Mouse (Mus musculus): ENCODE results near the gene Fig4.

Fig4 gene

GRCm38 (mm10) chr10:41223499-41223898 is 79.6 kb downstream of the Fig4 start:
- no peak for DNase-seq (ENCODE audit: extremely low read depth, insufficient read length, low spot score)

GRCm38 (mm10) chr10:41221204-41221603 is 81.9 kb downstream of the Fig4 start:
- peak; percentile 19 for DNase-seq (ENCODE audit: extremely low read depth, insufficient read length, low spot score)

- no peak for DNase-seq (ENCODE audit: extremely low read depth, insufficient read length, low spot score)
Observed at GRCm38 (mm10) chr10:41218897-41219296, 84.2 kb downstream of the Fig4 start.

GRCm38 (mm10) chr10:41214083-41214482 is 89.0 kb downstream of the Fig4 start:
- no peak for DNase-seq (ENCODE audit: extremely low read depth, insufficient read length, low spot score)

- DNase-seq (ENCODE audit: extremely low read depth, insufficient read length, low spot score): peak; percentile 11
Observed at GRCm38 (mm10) chr10:41209538-41209937, 93.5 kb downstream of the Fig4 start.

GRCm38 (mm10) chr10:41208860-41209377 is 94.1 kb downstream of the Fig4 start:
- no peak for DNase-seq (ENCODE audit: extremely low read depth, insufficient read length, low spot score)

GRCm38 (mm10) chr10:41205647-41206046 is 97.4 kb downstream of the Fig4 start:
- no peak for DNase-seq (ENCODE audit: extremely low read depth, insufficient read length, low spot score)

- DNase-seq (ENCODE audit: extremely low read depth, insufficient read length, low spot score): no peak
Observed at GRCm38 (mm10) chr10:41204637-41205315, 98.3 kb downstream of the Fig4 start.

- DNase-seq (ENCODE audit: extremely low read depth, insufficient read length, low spot score): no peak
Observed at GRCm38 (mm10) chr10:41204191-41204590, 98.9 kb downstream of the Fig4 start.

- DNase-seq (ENCODE audit: extremely low read depth, insufficient read length, low spot score): no peak
Observed at GRCm38 (mm10) chr10:41198719-41199118, 104.3 kb downstream of the Fig4 start.

- no peak for DNase-seq (ENCODE audit: extremely low read depth, insufficient read length, low spot score)
Observed at GRCm38 (mm10) chr10:41197788-41198187, 105.3 kb downstream of the Fig4 start.

GRCm38 (mm10) chr10:41196295-41196694 is 106.8 kb downstream of the Fig4 start:
- DNase-seq (ENCODE audit: extremely low read depth, insufficient read length, low spot score): no peak

GRCm38 (mm10) chr10:41189392-41189791 is 113.7 kb downstream of the Fig4 start:
- no peak for DNase-seq (ENCODE audit: extremely low read depth, insufficient read length, low spot score)

GRCm38 (mm10) chr10:41183975-41184374 is 119.1 kb downstream of the Fig4 start:
- DNase-seq (ENCODE audit: extremely low read depth, insufficient read length, low spot score): no peak

- no peak for DNase-seq (ENCODE audit: extremely low read depth, insufficient read length, low spot score)
Observed at GRCm38 (mm10) chr10:41182644-41183043, 120.4 kb downstream of the Fig4 start.

GRCm38 (mm10) chr10:41166141-41166540 is 136.9 kb downstream of the Fig4 start:
- DNase-seq (ENCODE audit: extremely low read depth, insufficient read length, low spot score): no peak

GRCm38 (mm10) chr10:41163108-41163507 is 140.0 kb downstream of the Fig4 start:
- DNase-seq (ENCODE audit: extremely low read depth, insufficient read length, low spot score): no peak

GRCm38 (mm10) chr10:41157296-41157695 is 145.8 kb downstream of the Fig4 start:
- no peak for DNase-seq (ENCODE audit: extremely low read depth, insufficient read length, low spot score)

GRCm38 (mm10) chr10:41156693-41157092 is 146.4 kb downstream of the Fig4 start:
- DNase-seq (ENCODE audit: extremely low read depth, insufficient read length, low spot score): no peak

- no peak for DNase-seq (ENCODE audit: extremely low read depth, insufficient read length, low spot score)
Observed at GRCm38 (mm10) chr10:41153229-41153750, 149.8 kb downstream of the Fig4 start.

GRCm38 (mm10) chr10:41151901-41152300 is 151.2 kb downstream of the Fig4 start:
- no peak for DNase-seq (ENCODE audit: extremely low read depth, insufficient read length, low spot score)

GRCm38 (mm10) chr10:41151441-41151840 is 151.6 kb downstream of the Fig4 start:
- no peak for DNase-seq (ENCODE audit: extremely low read depth, insufficient read length, low spot score)
